Mouse (Mus musculus) testis, adult 2 months (tissue): ENCODE measurements around the gene Vwa5b2. TPM values are rescaled to one million over a fixed set of nuclear protein-coding genes. Genes with fewer than 3 reads are reported as not detected.

ENCODE experiments used
- H3K27ac ChIP-seq: fragments of 200-500 bp; 2 replicates; pipeline ENCODE4 v1.5.1; 2012; ENCODE audit warnings: low read depth, low read length; ENCODE audit not compliant: control insufficient read depth, insufficient read depth
- H3K27me3 ChIP-seq: fragments of 200-500 bp; 2 replicates; pipeline ENCODE4 v1.6.1; 2012; ENCODE audit warnings: mild to moderate bottlenecking, low read length, moderate library complexity; ENCODE audit not compliant: control insufficient read depth, insufficient read depth
- H3K36me3 ChIP-seq: fragments of 200-500 bp; 2 replicates; pipeline ENCODE4 v1.6.1; 2012; ENCODE audit warnings: mild to moderate bottlenecking, low read length; ENCODE audit not compliant: control insufficient read depth, insufficient read depth
- H3K4me1 ChIP-seq: fragments of 200-500 bp; 2 replicates; pipeline ENCODE4 v1.6.1; 2012; ENCODE audit warnings: low read length; ENCODE audit not compliant: control insufficient read depth, insufficient read depth
- H3K4me3 ChIP-seq: fragments of 200-500 bp; 2 replicates; pipeline ENCODE4 v1.5.1; 2012; ENCODE audit warnings: low read depth, mild to moderate bottlenecking, low read length, moderate library complexity, mixed read lengths; ENCODE audit not compliant: control insufficient read depth
- CTCF ChIP-seq: fragments of 200-500 bp; IDR thresholded peaks from 2 replicates; pipeline ENCODE4 v1.5.1; 2012; ENCODE audit warnings: low read depth, mild to moderate bottlenecking, inconsistent platforms, low read length, moderate library complexity; ENCODE audit not compliant: control insufficient read depth, insufficient read depth, insufficient replicate concordance
- POLR2A ChIP-seq: fragments of 200-500 bp; IDR thresholded peaks from 2 replicates; pipeline ENCODE4 v1.6.1; 2012; ENCODE audit warnings: low read depth, mild to moderate bottlenecking, inconsistent platforms, low read length, moderate library complexity; ENCODE audit not compliant: control insufficient read depth
- polyA plus RNA-seq: library from polyadenylated mRNA; depleted of rRNA; stranded (reverse); fragments of >200 nt; gene quantifications from 2 replicates; pipeline ENCODE4 v1.2.3, GENCODE M21; 2012; rRNA removed

Vwa5b2 gene
- 0.09 and 0.13 TPM in 2 replicates for polyA plus RNA-seq

DNA sequence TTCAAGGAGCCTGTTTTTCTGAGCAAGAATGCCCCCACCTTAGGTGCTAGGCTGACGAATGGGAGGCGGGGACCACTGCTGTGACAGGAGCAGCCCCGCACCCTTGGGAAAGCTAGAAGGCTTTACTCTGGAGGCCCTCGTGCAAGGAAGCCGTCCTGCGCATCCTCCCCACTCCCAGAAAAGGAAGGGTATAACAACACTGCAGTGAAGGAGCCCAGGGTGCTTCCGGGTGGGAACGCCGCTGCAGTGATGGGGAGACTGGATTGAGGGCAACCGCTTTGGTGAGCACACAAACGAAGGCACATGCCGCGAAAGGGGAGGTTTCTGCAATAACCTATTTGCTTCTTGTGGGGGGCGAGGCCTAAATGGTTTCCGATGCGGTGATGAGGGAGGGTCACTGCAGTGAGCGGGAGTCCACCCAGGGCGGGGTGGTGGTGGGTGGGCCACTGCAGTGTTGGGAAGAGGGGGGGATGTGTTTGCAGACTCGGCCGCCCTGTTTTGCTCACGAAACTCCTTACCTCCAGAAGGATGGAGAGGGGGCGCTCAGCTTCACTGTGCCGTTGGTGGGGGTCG is at the start of gene Vwa5b2:
Gene Vwa5b2, plus strand, starts transcription at position 106 of the 573 bp plus-strand sequence.
- Histone ChIP-seq H3K27ac (no peak within 1 kb of the TSS), H3K36me3 (no peaks in the 10 kb centered on the region), H3K4me3 (peak within 1 kb of the TSS; percentile 19), H3K4me1 (peaks cover 10% of the 10 kb centered on the region), H3K27me3 (no peaks in the 10 kb centered on the region)
- no peak for TF ChIP-seq CTCF
- no peak for TF ChIP-seq POLR2A

DNA sequence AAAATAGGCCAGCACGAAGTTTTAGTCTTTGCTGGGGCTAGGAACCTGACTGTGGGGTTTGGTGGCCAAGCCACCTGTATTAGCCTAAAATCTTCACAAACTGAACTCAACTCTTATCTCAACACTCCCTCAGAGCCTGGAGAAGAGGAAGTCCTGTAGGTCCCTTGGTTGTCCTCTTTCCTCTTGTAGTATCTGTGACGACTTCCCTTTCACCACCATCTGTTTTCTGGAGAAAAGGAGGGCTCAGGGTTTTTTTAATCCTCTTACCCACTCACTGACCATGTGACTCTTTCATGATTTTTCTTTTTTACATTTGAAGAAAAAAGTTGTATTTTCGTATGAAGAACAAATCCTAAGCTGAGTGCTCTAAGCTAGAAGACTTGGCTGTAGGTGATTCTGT is 49.6 kb upstream of the Vwa5b2 start:
- H3K27ac ChIP-seq = no peak overlapping the region
- peaks cover 3% of the 10 kb centered on the region; the same call in 1 of the 2 replicates for H3K4me1 ChIP-seq
- H3K27me3 ChIP-seq = no peaks in the 10 kb centered on the region
- H3K4me3 ChIP-seq = no peak overlapping the region
- no peak for TF ChIP-seq POLR2A
- TF ChIP-seq CTCF = no peak
- no peaks in the 10 kb centered on the region for H3K36me3 ChIP-seq

DNA sequence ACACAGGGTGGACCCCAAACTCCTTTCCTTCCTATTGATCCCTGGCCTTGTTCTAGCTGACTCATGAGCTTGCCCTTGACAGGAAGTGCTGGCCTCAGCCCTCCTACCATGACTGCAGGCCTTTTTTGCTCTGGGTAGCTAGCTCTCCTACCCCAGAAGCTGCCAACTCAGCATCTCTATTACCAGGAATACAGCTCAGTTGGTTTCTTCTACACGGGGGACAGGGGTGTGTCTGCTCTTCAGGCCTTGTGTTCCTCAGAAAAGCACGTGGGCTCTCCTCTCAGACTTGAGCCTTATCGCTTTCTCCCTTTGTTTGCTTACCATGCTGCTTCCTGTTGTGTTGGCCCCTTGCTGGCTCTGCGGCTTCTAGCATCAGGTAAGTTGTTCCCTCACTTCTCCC is 48.8 kb upstream of the Vwa5b2 start:
- no peak overlapping the region for H3K27ac ChIP-seq
- H3K36me3 ChIP-seq = no peaks in the 10 kb centered on the region
- peaks cover 3% of the 10 kb centered on the region; the same call in 1 of the 2 replicates for H3K4me1 ChIP-seq
- no peaks in the 10 kb centered on the region for H3K27me3 ChIP-seq
- TF ChIP-seq POLR2A (no peak), CTCF (no peak)
- no peak overlapping the region for H3K4me3 ChIP-seq

DNA sequence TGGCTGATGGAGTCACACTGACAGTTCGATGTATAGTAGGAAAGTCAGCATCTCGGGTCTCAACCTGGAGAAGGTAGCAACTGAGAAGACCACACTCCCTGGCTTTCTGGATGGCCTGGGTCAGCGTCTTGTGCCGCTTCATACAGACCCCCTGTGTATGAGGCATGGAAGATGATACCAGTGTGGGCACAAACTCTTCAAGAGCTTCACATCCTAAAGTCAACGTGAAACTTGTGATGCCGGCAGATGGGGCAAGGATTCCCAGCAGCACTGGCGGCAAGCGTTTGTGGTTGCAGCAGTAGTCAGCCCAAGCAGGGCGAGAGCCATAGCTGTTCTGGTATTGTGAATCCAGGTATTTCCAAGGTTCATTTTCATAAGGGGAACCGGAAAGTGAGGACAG is 43.6 kb upstream of the Vwa5b2 start:
- H3K4me1 ChIP-seq = peaks cover 4% of the 10 kb centered on the region
- H3K27ac ChIP-seq = no peak overlapping the region
- no peak overlapping the region for H3K4me3 ChIP-seq
- peaks cover 2% of the 10 kb centered on the region; the same call in 1 of the 2 replicates for H3K36me3 ChIP-seq
- no peaks in the 10 kb centered on the region for H3K27me3 ChIP-seq
- no peak for TF ChIP-seq POLR2A
- no peak for TF ChIP-seq CTCF

DNA sequence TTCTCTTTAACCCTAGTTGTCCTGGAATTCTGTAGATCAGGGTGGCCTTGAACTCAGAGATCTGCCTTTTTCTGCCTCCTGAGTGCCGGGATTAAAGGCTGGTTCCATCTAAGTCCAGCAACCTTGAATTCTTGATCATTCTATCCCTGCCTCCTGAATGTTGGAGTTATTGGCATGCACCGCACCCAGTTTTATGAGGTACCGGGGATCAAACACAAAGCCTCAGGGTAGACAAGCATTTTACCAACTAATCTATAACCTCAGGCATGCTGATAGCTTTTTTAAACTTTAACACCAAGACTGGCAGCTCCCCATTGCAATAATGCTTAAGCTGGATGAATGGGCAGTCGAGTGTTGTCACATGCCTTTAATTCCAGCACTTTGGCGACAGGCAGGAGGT is 41.8 kb upstream of the Vwa5b2 start:
- peaks cover 4% of the 10 kb centered on the region for H3K4me1 ChIP-seq
- peaks cover 2% of the 10 kb centered on the region; the same call in 1 of the 2 replicates for H3K36me3 ChIP-seq
- H3K4me3 ChIP-seq = peak overlapping the region; percentile 99
- H3K27me3 ChIP-seq = no peaks in the 10 kb centered on the region
- peak overlapping the region; percentile 95; the same call in 1 of the 2 replicates for H3K27ac ChIP-seq
- TF ChIP-seq POLR2A (no peak), CTCF (no peak)

DNA sequence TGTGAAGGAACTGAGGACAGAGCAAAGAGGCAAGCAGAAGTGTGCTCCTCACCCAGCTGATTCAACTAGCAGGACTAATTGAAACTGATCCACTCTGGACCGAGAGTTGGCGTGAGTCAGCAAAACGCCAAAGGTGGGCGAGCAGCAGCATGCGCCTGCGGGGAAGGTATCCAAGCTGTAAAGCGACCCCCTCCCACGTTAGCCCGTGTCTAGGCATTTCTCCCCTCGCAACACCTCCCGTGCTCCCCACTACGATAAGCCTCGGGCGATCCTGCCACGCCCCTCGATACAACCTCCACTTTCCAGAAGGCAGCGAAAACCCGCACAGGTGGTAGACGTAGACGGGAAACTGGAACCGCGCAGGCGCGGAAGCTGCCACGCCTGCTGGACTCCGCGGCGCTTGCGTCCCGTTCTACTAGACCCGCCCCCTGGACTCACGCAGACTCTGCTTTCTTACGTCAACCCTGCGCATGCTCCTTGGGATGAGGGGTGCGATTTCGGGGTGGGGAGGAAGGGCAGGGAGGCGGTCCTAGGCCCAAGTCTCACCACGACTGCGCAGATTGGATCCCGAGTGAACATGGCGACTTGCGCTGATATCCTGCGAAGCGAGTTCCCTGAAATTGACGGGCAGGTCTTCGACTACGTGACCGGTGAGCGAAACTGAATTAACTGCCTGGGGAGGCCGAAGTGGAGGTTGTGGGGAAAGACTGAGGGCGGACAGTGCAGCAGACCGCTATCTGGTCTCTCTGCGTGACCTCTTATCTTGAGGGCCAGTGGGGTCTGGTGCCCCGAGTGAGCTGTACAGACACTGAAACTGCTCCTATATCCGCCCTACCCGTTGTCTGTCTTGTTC is 40.9 kb upstream of the Vwa5b2 start, which contains the start of gene Abcf3:
Gene Abcf3, plus strand, starts transcription at position 482 of the 853 bp plus-strand sequence.
- peaks cover 4% of the 10 kb centered on the region for H3K4me1 ChIP-seq
- H3K4me3 ChIP-seq = peak within 1 kb of the TSS; percentile 99
- no peaks in the 10 kb centered on the region for H3K27me3 ChIP-seq
- 0 out of 2 replicates have a peak, but pooled peaks have one; percentile 1 for TF ChIP-seq CTCF
- peak; percentile 98 for TF ChIP-seq POLR2A
- peaks cover 2% of the 10 kb centered on the region; the same call in 1 of the 2 replicates for H3K36me3 ChIP-seq
- H3K27ac ChIP-seq = peak within 1 kb of the TSS; percentile 95

DNA sequence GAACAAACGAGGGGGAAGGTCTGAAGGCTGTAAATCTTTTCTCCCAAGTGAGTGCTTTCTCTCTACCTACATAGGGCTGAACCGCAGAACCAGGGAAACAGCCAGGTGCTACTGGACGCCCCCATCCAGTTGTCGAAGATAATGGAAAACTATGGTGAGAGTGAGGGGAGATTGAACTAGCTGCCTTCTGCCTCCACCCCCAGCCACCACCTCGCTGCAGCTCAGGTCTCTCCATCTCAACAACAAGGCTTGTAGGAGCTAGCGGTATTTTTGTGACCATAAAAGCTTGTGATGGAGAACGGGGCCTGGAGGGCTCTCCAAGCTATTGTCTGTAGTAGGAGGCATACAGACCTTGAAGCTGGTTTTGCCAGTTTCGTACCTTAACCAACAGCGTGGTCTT is 40.1 kb upstream of the Vwa5b2 start:
- peaks cover 4% of the 10 kb centered on the region for H3K36me3 ChIP-seq
- no peak for TF ChIP-seq POLR2A
- TF ChIP-seq CTCF = no peak
- H3K27me3 ChIP-seq = no peaks in the 10 kb centered on the region
- H3K4me3 ChIP-seq = peak overlapping the region; percentile 99
- H3K4me1 ChIP-seq = peaks cover 4% of the 10 kb centered on the region
- H3K27ac ChIP-seq = peak overlapping the region; percentile 93
